Mouse (Mus musculus) lung, embryonic 14.5 days (tissue): ENCODE results near the gene Ptprd. TPM values are rescaled to one million over a fixed set of nuclear protein-coding genes. Genes with fewer than 3 reads are reported as not detected.

Source experiments
- ATAC-seq: fragments of 200-750 bp; cut with Nextera tagmentation; 2 replicates; pipeline ENCODE4 v1.8.0; 2017; ENCODE audit warnings: mild to moderate bottlenecking, moderate TSS enrichment, moderate library complexity; ENCODE audit not compliant: insufficient read depth
- DNase-seq: peaks from one replicate; pipeline ENCODE4 v3.0.0-alpha.2; 2015
- H3K27ac ChIP-seq: fragments of 300-500 bp; sonication (generic); 2 replicates; pipeline ENCODE4 v1.5.1; 2014; ENCODE audit warnings: low read depth, mild to moderate bottlenecking, moderate library complexity
- H3K27me3 ChIP-seq: fragments of 300-500 bp; sonication (generic); 2 replicates; pipeline ENCODE4 v1.6.1; 2014; ENCODE audit warnings: low read length, control low read depth; ENCODE audit not compliant: insufficient read depth
- H3K36me3 ChIP-seq: fragments of 300-500 bp; sonication (generic); 2 replicates; pipeline ENCODE4 v1.6.1; 2014; ENCODE audit warnings: control low read depth; ENCODE audit not compliant: insufficient read depth
- H3K4me1 ChIP-seq: fragments of 300-500 bp; sonication (generic); 2 replicates; pipeline ENCODE4 v1.6.1; 2014; ENCODE audit warnings: antibody characterized with exemption, control low read depth; ENCODE audit not compliant: insufficient read depth
- H3K4me2 ChIP-seq: fragments of 300-500 bp; sonication (generic); 2 replicates; pipeline ENCODE4 v1.6.1; 2014; ENCODE audit warnings: mild to moderate bottlenecking
- H3K4me3 ChIP-seq: fragments of 300-500 bp; sonication (generic); 2 replicates; pipeline ENCODE4 v1.5.1; 2014; ENCODE audit warnings: low read depth, low read length
- H3K9ac ChIP-seq: fragments of 300-500 bp; sonication (generic); 2 replicates; pipeline ENCODE4 v1.6.1; 2014
- H3K9me3 ChIP-seq: fragments of 300-500 bp; sonication (generic); 2 replicates; pipeline ENCODE4 v1.6.1; 2016; ENCODE audit warnings: low read depth, low read length, control low read depth
- CTCF ChIP-seq: IDR thresholded peaks from 2 replicates; pipeline ENCODE4 v1.5.1; 2016; ENCODE audit warnings: antibody characterized with exemption, low read depth
- WGBS: fragments of 180-500 bp; shearing (Covaris S2); extraction: QIAGEN DNeasy Blood & Tissue Kit; methylation state at CpG from one replicate; pipeline ENCODE4 v1.1.7; 2014; 5-methylcytosine and 5-hydroxymethylcytosine counted together
- polyA plus RNA-seq: library from polyadenylated mRNA; unstranded; fragments of >200 nt; fragmentation: Nextera tagmentation; extraction: Ambion mirVana; gene quantifications from 2 replicates; pipeline ENCODE4 v1.2.1, GENCODE M21; 2014

The Ptprd gene
- polyA plus RNA-seq, 1 experiment from 2014 or later, result 25.3 TPM

GRCm38 (mm10) chr4:76370041-76370880 lies 1841.5 kb downstream of the Ptprd start:
- 35% methylated on average over 4 of the region's 4 CpGs for WGBS
- H3K4me1 ChIP-seq, result peaks cover 19% of the 10 kb centered on the region
- H3K9me3 ChIP-seq, result no peaks in the 10 kb centered on the region
- H3K9ac ChIP-seq, result no peak overlapping the region
- TF ChIP-seq CTCF, result no peak
- H3K27me3 ChIP-seq, result no peaks in the 10 kb centered on the region
- ATAC-seq (peak; percentile 96), DNase-seq (peak; percentile 93)
- peak overlapping the region; percentile 84 for H3K27ac ChIP-seq
- peak overlapping the region; percentile 41 for H3K4me2 ChIP-seq
- no peaks in the 10 kb centered on the region for H3K36me3 ChIP-seq
- H3K4me3 ChIP-seq, result no peak overlapping the region

GRCm38 (mm10) chr4:76369101-76369500 lies 1842.7 kb downstream of the Ptprd start:
- no peak for TF ChIP-seq CTCF
- ATAC-seq (no peak), DNase-seq (no peak)
- peaks cover 19% of the 10 kb centered on the region for H3K4me1 ChIP-seq
- WGBS, result 31% methylated on average over 3 of the region's 3 CpGs
- no peak overlapping the region for H3K9ac ChIP-seq
- no peaks in the 10 kb centered on the region for H3K9me3 ChIP-seq
- H3K4me3 ChIP-seq, result no peak overlapping the region
- no peaks in the 10 kb centered on the region for H3K36me3 ChIP-seq
- no peak overlapping the region for H3K27ac ChIP-seq
- H3K4me2 ChIP-seq, result peak overlapping the region; percentile 41
- H3K27me3 ChIP-seq, result no peaks in the 10 kb centered on the region

- Histone ChIP-seq H3K27me3 (no peaks in the 10 kb centered on the region), H3K9ac (no peak overlapping the region), H3K4me2 (no peak overlapping the region), H3K27ac (no peak overlapping the region), H3K4me3 (no peak overlapping the region), H3K36me3 (no peaks in the 10 kb centered on the region), H3K4me1 (peaks cover 19% of the 10 kb centered on the region), H3K9me3 (no peaks in the 10 kb centered on the region)
- peak; percentile 37 for DNase-seq
- WGBS, result 81% methylated on average over 2 of the region's 2 CpGs
- ATAC-seq, result no peak
- no peak for TF ChIP-seq CTCF
Measured at GRCm38 (mm10) chr4:76368291-76368690, 1843.5 kb downstream of the Ptprd start.

- no peak overlapping the region for H3K9ac ChIP-seq
- peaks cover 19% of the 10 kb centered on the region for H3K4me1 ChIP-seq
- H3K27me3 ChIP-seq, result no peaks in the 10 kb centered on the region
- DNase-seq (no peak), ATAC-seq (no peak)
- H3K4me2 ChIP-seq, result no peak overlapping the region
- H3K36me3 ChIP-seq, result no peaks in the 10 kb centered on the region
- H3K9me3 ChIP-seq, result no peaks in the 10 kb centered on the region
- no peak overlapping the region for H3K27ac ChIP-seq
- WGBS, result 78% methylated on average over 3 of the region's 3 CpGs
- TF ChIP-seq CTCF, result no peak
- no peak overlapping the region for H3K4me3 ChIP-seq
Measured at GRCm38 (mm10) chr4:76367285-76367684, 1844.5 kb downstream of the Ptprd start.

GRCm38 (mm10) chr4:76365871-76366270 lies 1845.9 kb downstream of the Ptprd start:
- Histone ChIP-seq H3K27ac (no peak overlapping the region), H3K4me1 (peaks cover 19% of the 10 kb centered on the region), H3K4me2 (no peak overlapping the region), H3K27me3 (no peaks in the 10 kb centered on the region), H3K4me3 (no peak overlapping the region), H3K36me3 (no peaks in the 10 kb centered on the region), H3K9me3 (no peaks in the 10 kb centered on the region), H3K9ac (no peak overlapping the region)
- no peak for TF ChIP-seq CTCF
- WGBS, result 36% methylated on average over 4 of the region's 4 CpGs
- ATAC-seq (no peak), DNase-seq (peak; percentile 61)

GRCm38 (mm10) chr4:76361546-76361945 lies 1850.2 kb downstream of the Ptprd start:
- 43% methylated on average over 1 of the region's 1 CpGs for WGBS
- H3K27me3 ChIP-seq, result no peaks in the 10 kb centered on the region
- no peak for TF ChIP-seq CTCF
- H3K9ac ChIP-seq, result no peak overlapping the region
- 0 out of 2 replicates have a peak, but pooled peaks cover 9% of the 10 kb centered on the region for H3K4me1 ChIP-seq
- no peaks in the 10 kb centered on the region for H3K36me3 ChIP-seq
- peak; percentile 42 for DNase-seq
- no peak overlapping the region for H3K4me2 ChIP-seq
- no peak for ATAC-seq
- H3K27ac ChIP-seq, result no peak overlapping the region
- H3K9me3 ChIP-seq, result no peaks in the 10 kb centered on the region
- H3K4me3 ChIP-seq, result no peak overlapping the region

GRCm38 (mm10) chr4:76354167-76354566 lies 1857.6 kb downstream of the Ptprd start:
- H3K4me1 ChIP-seq, result no peaks in the 10 kb centered on the region; the same call in 1 of the 2 replicates
- H3K9me3 ChIP-seq, result no peaks in the 10 kb centered on the region
- H3K27me3 ChIP-seq, result no peaks in the 10 kb centered on the region
- no peak overlapping the region for H3K9ac ChIP-seq
- no peak overlapping the region for H3K27ac ChIP-seq
- TF ChIP-seq CTCF, result no peak
- WGBS, result 73% methylated on average over 2 of the region's 2 CpGs
- no peak overlapping the region for H3K4me2 ChIP-seq
- ATAC-seq (no peak), DNase-seq (no peak)
- no peaks in the 10 kb centered on the region for H3K36me3 ChIP-seq
- H3K4me3 ChIP-seq, result no peak overlapping the region
